Mouse (Mus musculus) intestine, embryonic 15.5 days (tissue): ENCODE measurements at regions not wholly inside any gene's neighbourhood (a gene's known extent, or its start where the extent isn't known, plus 50 kb on each side); places are given as distances from the start of the nearest gene placed in this dataset.

Experiments
- ATAC-seq: fragments of 200-750 bp; cut with Nextera tagmentation; 2 replicates; pipeline ENCODE4 v1.8.0; 2017; ENCODE audit warnings: moderate TSS enrichment, moderate library complexity
- H3K27ac ChIP-seq: fragments of 300-500 bp; sonication (generic); 2 replicates; pipeline ENCODE4 v1.5.1; 2015; ENCODE audit warnings: mild to moderate bottlenecking, inconsistent platforms
- H3K27me3 ChIP-seq: fragments of 300-500 bp; sonication (generic); replicated peaks from 2 replicates; pipeline ENCODE4 v1.6.1; 2015; ENCODE audit warnings: inconsistent platforms
- H3K36me3 ChIP-seq: fragments of 300-500 bp; sonication (generic); 2 replicates; pipeline ENCODE4 v1.6.1; 2015; ENCODE audit warnings: inconsistent platforms
- H3K4me1 ChIP-seq: fragments of 300-500 bp; sonication (generic); replicated peaks from 2 replicates; pipeline ENCODE4 v1.6.1; 2015; ENCODE audit warnings: inconsistent platforms
- H3K4me2 ChIP-seq: fragments of 300-500 bp; sonication (generic); replicated peaks from 2 replicates; pipeline ENCODE4 v1.6.1; 2015; ENCODE audit warnings: mild to moderate bottlenecking, inconsistent platforms
- H3K4me3 ChIP-seq: fragments of 300-500 bp; sonication (generic); replicated peaks from 2 replicates; pipeline ENCODE4 v1.5.1; 2015; ENCODE audit warnings: inconsistent platforms
- H3K9ac ChIP-seq: fragments of 300-500 bp; sonication (generic); 2 replicates; pipeline ENCODE4 v1.6.1; 2015; ENCODE audit warnings: inconsistent platforms
- H3K9me3 ChIP-seq: fragments of 300-500 bp; sonication (generic); 2 replicates; pipeline ENCODE4 v1.6.1; 2016; ENCODE audit warnings: inconsistent platforms
- WGBS: fragments of 180-500 bp; shearing (Covaris S2); methylation state at CpG from one replicate; pipeline ENCODE4 v1.1.7; 2015; 5-methylcytosine and 5-hydroxymethylcytosine counted together

DNA sequence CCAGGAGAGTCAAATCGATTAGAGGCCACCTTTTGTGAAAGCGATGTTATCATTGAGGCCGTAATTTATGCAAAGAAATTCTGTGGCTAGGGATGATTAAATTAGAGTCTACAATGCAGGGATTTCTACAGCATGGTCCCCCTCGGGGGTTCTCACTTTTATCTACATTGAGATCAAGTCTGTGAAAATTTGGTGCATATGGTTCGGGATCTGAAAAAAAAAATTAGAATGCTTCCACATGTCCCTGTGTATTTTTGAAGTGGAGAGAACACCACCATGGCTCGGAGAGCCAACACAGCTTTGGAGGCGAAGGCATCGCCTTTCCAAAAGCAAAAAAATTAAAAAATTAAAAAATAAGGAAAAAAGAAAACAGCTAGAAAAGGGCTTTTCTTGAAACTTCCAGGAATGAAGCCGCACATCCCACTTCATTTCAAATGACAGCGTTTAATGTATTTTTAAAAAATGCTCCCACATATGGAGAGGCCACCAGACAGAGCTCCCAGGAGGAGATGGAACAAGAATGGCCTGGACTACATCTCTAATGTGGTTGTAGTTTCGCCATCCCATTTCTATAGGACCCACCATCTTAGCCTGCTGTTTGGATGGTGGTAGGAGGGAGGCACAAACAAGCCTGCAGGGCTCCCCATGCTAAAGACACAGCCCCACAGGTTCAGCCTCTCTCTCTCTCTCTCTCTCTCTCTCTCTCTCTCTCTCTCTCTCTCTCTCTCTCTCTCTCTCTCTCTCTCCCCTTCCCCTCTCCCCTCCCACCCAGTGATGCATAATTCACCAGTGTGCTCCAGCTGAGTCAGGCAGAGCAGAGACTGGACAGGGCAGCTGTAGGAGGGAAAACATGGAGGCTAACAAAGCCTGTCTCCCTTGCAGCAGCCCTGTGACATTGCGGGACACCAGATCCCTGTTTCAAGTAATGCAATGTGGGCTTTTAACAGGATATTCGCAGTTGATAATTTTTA is 203.4 kb downstream of the Sox11 start:
- H3K9me3 ChIP-seq = no peaks in the 10 kb centered on the region
- no peaks in the 10 kb centered on the region for H3K36me3 ChIP-seq
- WGBS = 78% methylated on average over 13 of the region's 13 CpGs
- peaks cover 17% of the 10 kb centered on the region for H3K4me1 ChIP-seq
- no peak overlapping the region for H3K4me3 ChIP-seq
- 0 out of 2 replicates have a peak overlapping the region, but pooled peaks have one; percentile 22 for H3K27ac ChIP-seq
- no peak for ATAC-seq
- H3K27me3 ChIP-seq = no peaks in the 10 kb centered on the region
- H3K4me2 ChIP-seq = no peak overlapping the region
- no peak overlapping the region for H3K9ac ChIP-seq

DNA sequence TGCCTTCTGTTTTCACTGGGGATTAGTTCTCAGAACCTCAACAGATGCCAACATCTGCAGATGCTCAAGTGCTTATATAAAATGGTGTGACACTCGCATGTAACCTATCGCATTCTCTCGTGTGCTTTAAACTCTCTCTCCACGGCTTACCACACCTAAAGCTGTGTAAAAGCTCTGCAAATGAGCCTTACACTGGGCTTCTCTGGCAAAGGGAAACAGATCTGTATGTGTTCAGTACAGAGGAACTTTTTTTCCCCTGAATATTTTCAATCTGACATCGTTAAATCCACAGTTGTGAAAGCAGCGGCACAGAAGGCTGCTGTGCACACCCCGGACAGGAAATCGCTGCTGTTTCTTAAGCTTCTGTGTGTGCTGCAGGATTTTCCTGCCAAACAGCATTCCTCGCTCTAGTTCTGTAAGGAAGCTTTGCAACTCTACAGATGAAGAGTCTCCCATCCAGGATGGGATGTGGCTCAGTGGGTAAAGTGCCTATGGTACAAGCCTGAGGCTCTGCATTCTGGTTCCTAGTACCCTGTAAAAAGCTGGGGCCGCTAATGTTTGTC is 206.3 kb downstream of the Sox11 start:
- Histone ChIP-seq H3K36me3 (no peaks in the 10 kb centered on the region), H3K27me3 (no peaks in the 10 kb centered on the region), H3K9ac (no peak overlapping the region), H3K27ac (peak overlapping the region; percentile 56), H3K4me3 (no peak overlapping the region), H3K4me2 (peak overlapping the region; percentile 41), H3K4me1 (peaks cover 17% of the 10 kb centered on the region), H3K9me3 (no peaks in the 10 kb centered on the region)
- 17% methylated on average over 10 of the region's 10 CpGs for WGBS
- ATAC-seq = peak; percentile 45

DNA sequence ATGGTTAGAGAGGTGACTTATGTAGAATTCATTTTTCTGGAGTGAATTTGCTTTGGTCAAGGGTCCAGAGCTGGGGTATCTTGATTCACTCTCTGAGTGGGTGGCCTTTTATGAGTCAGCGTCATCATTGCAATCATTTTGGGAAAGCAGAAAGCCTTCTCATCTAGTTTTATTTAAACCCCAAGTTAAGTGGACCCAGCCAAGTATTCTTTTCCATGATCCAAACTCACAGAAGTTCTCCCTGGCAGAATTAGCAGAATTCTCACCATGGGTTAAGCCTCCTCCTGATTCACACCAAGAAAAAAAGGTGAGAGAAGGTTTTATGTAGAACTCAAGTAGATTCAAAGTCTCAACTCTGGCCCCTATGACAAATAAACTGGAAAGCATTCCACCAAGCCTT is 211.8 kb downstream of the Sox11 start:
- Histone ChIP-seq H3K4me1 (peaks cover 2% of the 10 kb centered on the region; the same call in 1 of the 2 replicates), H3K4me2 (no peak overlapping the region), H3K9ac (no peak overlapping the region), H3K36me3 (no peaks in the 10 kb centered on the region), H3K9me3 (no peaks in the 10 kb centered on the region), H3K4me3 (no peak overlapping the region), H3K27me3 (no peaks in the 10 kb centered on the region), H3K27ac (no peak overlapping the region)
- 94% methylated on average over 1 of the region's 1 CpGs for WGBS
- no peak for ATAC-seq

DNA sequence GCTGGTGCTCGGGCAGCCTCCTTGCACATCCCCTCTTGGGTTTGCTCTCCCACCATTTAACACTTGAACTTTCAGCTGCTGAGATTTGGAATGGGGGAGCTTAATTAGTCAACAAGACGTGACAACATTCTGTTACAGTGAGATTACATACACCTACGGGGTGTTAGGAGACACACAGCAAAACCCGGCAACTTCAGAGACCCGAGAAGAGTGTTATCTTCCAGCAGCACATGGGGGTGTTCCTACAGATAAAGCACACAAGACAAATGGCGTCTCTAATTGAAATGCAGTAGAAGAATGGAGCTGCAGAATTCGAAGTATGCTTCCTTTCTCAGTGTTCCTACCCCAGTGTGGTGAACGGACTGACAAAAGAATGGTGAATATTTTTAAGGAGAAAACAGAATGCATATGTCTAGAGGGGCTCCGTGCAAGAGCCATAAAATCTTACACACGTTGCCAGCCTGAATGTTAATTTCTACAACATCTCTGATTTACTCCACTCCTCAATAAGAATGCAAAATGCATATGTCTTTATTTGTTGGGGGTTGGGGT is 215.2 kb downstream of the Sox11 start:
- H3K36me3 ChIP-seq = no peaks in the 10 kb centered on the region
- WGBS = 42% methylated on average over 10 of the region's 10 CpGs
- H3K4me2 ChIP-seq = no peak overlapping the region
- no peak overlapping the region for H3K9ac ChIP-seq
- no peak overlapping the region for H3K27ac ChIP-seq
- H3K4me3 ChIP-seq = no peak overlapping the region
- no peak for ATAC-seq
- H3K9me3 ChIP-seq = no peaks in the 10 kb centered on the region
- no peaks in the 10 kb centered on the region for H3K27me3 ChIP-seq
- no peaks in the 10 kb centered on the region for H3K4me1 ChIP-seq

DNA sequence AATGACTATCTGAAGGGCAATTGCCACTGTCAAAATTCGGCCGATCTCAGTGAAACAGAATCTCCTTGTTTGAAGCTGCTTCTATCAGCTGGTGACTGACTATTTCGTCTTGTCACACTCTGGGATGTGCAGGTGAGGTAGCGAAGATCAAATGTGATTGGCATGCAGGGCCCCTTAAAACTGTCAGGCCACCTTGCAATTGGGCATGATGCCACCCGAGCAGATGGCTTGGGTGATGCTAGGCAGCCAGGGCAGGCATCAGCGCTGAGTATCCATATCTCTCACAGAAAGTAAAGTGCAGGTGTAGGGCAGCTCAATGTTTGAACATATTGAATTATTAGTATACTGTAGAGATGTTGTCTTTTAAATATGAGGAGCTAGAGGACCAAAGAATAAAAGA is 223.8 kb downstream of the Sox11 start:
- Histone ChIP-seq H3K4me2 (no peak overlapping the region), H3K4me1 (no peaks in the 10 kb centered on the region), H3K9ac (no peak overlapping the region), H3K36me3 (no peaks in the 10 kb centered on the region), H3K9me3 (no peaks in the 10 kb centered on the region), H3K27ac (no peak overlapping the region), H3K27me3 (no peaks in the 10 kb centered on the region), H3K4me3 (no peak overlapping the region)
- ATAC-seq = no peak
- WGBS = 90% methylated on average over 6 of the region's 6 CpGs

DNA sequence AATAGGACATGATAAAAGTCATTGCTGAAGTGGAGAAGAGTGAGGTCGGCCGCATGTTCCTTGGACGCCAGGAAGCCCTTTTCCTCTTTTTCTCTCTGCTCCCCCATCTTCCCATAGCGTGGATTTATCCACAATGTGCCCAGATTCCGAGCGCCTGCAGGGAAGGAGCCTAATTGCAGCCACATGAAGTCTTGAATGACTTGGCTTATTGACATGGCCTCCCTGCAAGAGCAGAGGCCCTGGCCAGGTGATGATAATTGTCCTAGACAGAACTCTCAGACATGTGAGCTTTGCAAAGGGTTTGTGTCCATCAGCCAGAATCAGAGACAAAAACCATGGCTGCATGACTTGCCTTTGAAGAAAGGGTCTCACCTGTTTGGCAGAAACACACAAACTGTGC is 227.0 kb downstream of the Sox11 start:
- Histone ChIP-seq H3K27me3 (no peaks in the 10 kb centered on the region), H3K4me3 (no peak overlapping the region), H3K9ac (no peak overlapping the region), H3K4me1 (no peaks in the 10 kb centered on the region), H3K27ac (no peak overlapping the region), H3K9me3 (no peaks in the 10 kb centered on the region), H3K36me3 (no peaks in the 10 kb centered on the region), H3K4me2 (no peak overlapping the region)
- ATAC-seq = no peak
- 73% methylated on average over 6 of the region's 6 CpGs for WGBS

DNA sequence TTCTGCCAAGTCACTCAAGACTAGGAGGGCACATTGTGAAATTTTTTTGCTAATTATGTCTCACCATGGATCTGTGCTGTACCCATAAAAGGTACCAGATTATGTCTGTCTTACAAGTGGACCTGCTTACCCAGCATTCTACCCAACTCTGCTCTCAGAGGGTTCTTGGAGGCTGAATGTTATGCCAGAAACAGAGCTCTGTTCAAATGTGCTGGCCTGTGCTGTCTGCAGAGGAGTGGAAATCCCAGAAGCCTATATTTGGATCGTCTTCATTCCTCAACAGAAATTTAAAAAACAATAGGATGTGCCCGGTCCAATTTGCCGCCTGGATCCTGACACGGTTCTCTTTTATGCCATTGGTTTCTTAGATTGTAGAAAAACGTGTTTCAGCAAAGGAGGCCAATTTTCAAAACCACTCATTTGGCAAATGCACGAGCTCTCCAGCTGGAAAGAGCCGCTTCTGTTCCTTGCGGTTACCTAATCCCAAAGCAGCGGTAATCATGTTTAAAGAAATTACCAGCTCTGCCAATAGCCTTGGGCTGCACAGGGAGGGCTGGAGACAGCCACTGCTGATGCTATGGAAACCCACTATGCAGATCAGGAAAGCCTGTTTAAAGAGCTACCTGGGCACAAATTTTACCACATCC is 237.3 kb downstream of the Sox11 start:
- 86% methylated on average over 9 of the region's 9 CpGs for WGBS
- Histone ChIP-seq H3K4me3 (no peak overlapping the region), H3K9me3 (no peaks in the 10 kb centered on the region), H3K27me3 (no peaks in the 10 kb centered on the region), H3K36me3 (no peaks in the 10 kb centered on the region), H3K9ac (no peak overlapping the region), H3K4me1 (no peaks in the 10 kb centered on the region), H3K4me2 (no peak overlapping the region), H3K27ac (no peak overlapping the region)
- no peak for ATAC-seq

DNA sequence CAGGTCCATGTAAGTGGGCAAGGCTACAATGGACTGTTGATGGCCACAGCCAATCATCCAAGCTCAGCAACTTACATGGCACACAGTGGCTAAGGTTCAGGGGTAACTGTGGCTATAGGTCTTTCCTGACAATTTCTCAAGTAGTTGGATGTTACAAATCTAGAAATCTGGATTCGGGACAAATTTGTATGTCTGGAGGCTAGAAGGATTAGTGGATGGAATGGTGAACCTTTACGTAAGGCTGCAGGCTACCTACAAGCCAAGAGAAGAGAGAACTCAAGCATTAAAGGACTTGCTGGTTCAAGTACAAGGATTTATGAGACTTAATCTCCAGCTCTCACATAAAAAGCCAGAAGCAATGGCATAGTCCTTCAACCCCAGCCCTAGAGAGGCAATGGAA is 239.4 kb downstream of the Sox11 start:
- no peak overlapping the region for H3K9ac ChIP-seq
- H3K27ac ChIP-seq = no peak overlapping the region
- no peak overlapping the region for H3K4me2 ChIP-seq
- H3K27me3 ChIP-seq = no peaks in the 10 kb centered on the region
- 84% methylated on average over 2 of the region's 2 CpGs for WGBS
- H3K9me3 ChIP-seq = no peaks in the 10 kb centered on the region
- H3K4me1 ChIP-seq = no peaks in the 10 kb centered on the region
- H3K36me3 ChIP-seq = no peaks in the 10 kb centered on the region
- no peak for ATAC-seq
- H3K4me3 ChIP-seq = no peak overlapping the region

DNA sequence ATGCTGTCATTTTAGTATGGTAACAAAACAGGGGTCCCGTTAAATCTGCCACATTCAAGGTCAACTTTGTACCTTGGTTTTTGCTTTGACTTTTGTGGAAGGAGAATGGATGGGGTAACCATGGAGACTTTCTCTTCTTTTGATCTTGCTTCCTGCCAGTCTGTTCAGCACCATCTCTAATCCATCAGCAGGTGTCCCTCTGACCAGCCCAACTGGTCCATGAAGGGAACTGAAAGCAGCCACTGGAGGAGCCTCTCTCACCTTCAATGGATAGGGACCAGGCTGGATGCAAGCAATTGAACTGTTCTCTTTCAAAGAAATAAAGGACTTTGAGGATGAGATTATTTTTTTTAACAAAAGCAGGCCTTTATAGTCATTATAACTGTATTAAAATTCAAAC is 253.2 kb downstream of the Sox11 start:
- no peaks in the 10 kb centered on the region for H3K27me3 ChIP-seq
- no peak overlapping the region for H3K27ac ChIP-seq
- no peaks in the 10 kb centered on the region for H3K36me3 ChIP-seq
- no peaks in the 10 kb centered on the region; the same call in 1 of the 2 replicates for H3K4me1 ChIP-seq
- ATAC-seq = no peak
- H3K4me3 ChIP-seq = no peak overlapping the region
- no peaks in the 10 kb centered on the region for H3K9me3 ChIP-seq
- WGBS = 83% methylated on average over 1 of the region's 1 CpGs
- H3K4me2 ChIP-seq = no peak overlapping the region
- H3K9ac ChIP-seq = no peak overlapping the region

DNA sequence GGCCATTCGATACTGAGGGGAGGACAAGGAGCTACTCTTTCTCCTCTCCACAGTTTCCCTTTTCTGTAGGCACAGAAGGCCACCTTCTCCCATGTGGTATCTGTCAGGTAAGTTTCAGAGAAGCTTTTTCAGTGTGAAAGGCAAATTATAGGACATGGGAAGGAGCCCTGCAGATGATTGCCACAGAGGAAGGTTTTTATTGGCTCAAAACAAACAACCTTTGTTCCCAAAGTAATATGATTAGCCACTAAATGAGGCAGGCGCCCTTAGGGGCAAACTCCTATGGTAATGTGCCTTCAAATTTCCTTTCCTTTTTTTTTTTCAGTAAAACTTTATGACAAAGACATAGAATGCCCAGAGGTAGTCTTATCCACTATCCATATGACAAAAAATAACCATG is 256.5 kb downstream of the Sox11 start:
- Histone ChIP-seq H3K36me3 (no peaks in the 10 kb centered on the region), H3K4me1 (peaks cover 14% of the 10 kb centered on the region), H3K4me3 (no peak overlapping the region), H3K9ac (no peak overlapping the region), H3K4me2 (peak overlapping the region; percentile 30; the same call in 1 of the 2 replicates), H3K27ac (peak overlapping the region; percentile 91), H3K27me3 (no peaks in the 10 kb centered on the region), H3K9me3 (no peaks in the 10 kb centered on the region)
- 59% methylated on average over 2 of the region's 2 CpGs for WGBS
- ATAC-seq = peak; percentile 80

DNA sequence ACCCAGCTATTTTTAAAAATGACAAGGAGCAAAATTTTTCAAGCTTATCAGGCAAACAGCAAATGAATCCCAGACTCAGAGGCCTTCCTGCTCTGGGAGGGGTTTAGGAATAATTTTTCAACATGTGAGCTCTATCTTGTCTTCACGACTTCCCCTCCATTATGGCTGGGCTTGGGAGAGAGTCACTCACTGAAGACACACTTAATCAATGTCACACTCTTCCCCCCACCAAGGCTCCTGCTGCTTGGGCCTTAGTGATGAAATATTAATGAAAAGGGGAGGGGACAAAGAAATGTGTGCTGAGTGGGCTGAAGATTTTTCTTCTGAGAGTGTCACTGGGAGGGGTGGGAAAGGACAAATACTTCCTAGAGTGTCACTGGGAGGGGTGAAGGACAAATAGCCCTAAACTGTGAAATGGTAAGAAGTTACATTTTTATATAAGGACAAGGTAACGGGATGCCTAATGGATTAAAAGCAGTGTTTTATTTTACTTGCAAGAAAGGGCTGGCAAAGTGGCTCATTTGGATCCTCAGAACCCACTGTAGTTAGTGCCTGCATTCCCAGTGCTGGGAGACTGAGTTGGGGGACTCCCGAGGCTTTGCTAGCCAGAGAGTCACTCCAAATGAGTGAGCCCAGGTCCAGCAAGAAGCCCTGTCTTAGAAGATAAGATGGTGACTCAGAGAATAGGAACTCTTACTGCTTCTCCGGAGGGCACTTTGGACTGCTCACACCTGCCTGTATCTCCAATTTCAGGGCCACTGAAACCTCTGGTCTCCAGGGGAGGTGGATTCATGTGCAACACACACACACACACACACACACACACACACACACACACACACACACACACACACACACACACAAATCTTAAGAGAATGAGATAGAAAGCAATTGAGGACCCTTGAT is 258.5 kb downstream of the Sox11 start:
- ATAC-seq = peak; percentile 74
- H3K27ac ChIP-seq = peak overlapping the region; percentile 52

More for the DNA sequence above, 258.5 kb downstream of the Sox11 start:
- no peaks in the 10 kb centered on the region for H3K36me3 ChIP-seq
- peaks cover 14% of the 10 kb centered on the region for H3K4me1 ChIP-seq
- 42% methylated on average over 4 of the region's 4 CpGs for WGBS
- no peak overlapping the region for H3K9ac ChIP-seq
- H3K9me3 ChIP-seq = no peaks in the 10 kb centered on the region
- H3K27me3 ChIP-seq = no peaks in the 10 kb centered on the region
- H3K4me3 ChIP-seq = no peak overlapping the region
- H3K4me2 ChIP-seq = no peak overlapping the region
